Mouse (Mus musculus): ENCODE results near the gene Duoxa2. TPM values are rescaled to one million over a fixed set of nuclear protein-coding genes. Genes with fewer than 3 reads are reported as not detected.

Duoxa2 gene
- polyA plus RNA-seq, 1 experiment from 2014 or later = 0.19 TPM

DNA sequence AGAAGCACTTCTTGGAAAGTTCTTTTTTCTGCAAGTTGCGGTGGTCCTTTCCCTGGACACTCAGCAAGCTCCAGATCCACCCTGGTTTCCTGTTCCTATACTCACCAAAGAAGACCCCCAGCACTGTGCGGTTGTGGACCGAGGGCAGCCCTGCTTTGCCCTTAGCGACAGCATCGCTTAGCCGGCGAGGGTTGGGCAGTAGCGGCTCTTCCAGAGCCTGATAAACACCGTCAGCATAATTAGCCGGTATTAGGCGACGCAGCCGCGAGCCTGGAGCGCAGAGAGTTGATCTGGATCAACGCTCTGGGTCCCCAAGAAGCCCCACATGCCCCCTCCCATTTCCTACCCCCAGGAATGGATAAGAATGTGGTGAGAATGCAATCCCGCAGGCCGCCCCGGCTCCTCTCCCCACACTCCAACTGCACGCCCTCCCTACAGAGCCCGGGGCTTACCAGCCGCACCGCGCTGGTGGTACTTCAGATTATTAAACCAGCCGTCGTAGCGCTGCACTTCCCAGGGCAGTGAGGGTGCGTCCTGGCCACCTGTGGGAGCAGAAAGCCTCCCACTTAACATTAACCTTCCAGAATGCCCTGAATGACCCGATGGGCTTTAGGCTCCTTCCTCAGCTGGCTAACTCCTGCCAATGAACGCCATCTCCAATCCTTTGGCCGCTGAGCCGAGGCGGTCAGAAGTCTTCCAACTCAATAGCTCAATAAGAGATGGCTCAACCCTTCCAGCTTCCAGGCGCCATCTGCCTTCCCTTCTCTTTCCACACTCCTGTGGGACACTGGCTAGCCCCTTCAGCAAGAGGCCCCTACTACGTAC lies 1.2 kb upstream of the Duoxa2 start:
- Histone ChIP-seq H3K27me3 (ENCODE audit: control insufficient read depth, insufficient read depth, low read depth, low read length) (peaks cover 56% of the 10 kb centered on the region), H3K4me1 (ENCODE audit: control insufficient read depth, insufficient read depth, low read length) (peaks cover 35% of the 10 kb centered on the region), H3K36me3 (ENCODE audit: control insufficient read depth, insufficient read depth, low read length) (no peaks in the 10 kb centered on the region), H3K4me2 (ENCODE audit: low read length) (peak overlapping the region; percentile 33), H3K9ac (ENCODE audit: low read depth, low read length) (no peak overlapping the region), H3K4me3 (ENCODE audit: low read depth, low read length) (peak overlapping the region; percentile 18; the same call in 1 of the 2 replicates), H3K27ac (ENCODE audit: low read length) (no peak overlapping the region), H3K9me3 (replicated peaks; ENCODE audit: control insufficient read depth, low read length, poor library complexity, severe bottlenecking) (no peaks in the 10 kb centered on the region)
- no peak for ATAC-seq
- under 1% methylated on average over 35 of the region's 35 CpGs for WGBS

DNA sequence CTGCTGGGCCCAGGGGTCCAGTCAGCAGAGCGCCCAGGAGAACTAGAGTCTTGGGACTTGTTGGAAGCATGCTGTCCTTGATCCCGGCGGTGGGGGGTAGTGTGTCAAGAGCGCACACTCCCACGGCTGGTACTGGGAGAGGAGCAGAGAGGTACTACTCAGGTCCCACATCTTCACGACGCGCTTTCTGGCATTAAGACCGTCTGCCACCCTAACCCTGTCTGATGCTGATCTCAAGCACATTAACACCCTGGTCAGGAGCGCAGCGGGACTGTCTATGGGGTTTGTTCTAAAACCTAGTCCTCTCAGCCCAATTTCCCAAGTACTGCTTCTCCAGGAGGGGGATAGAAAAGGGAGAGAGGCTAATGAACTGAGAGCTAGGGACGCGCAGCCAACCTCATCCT lies 602 bp upstream of the Duoxa2 start, which contains the start of gene Duox2:
Gene Duox2 (minus strand): TSS at position 354 of the 404 bp plus-strand sequence.
- no peaks in the 10 kb centered on the region for H3K36me3 ChIP-seq (ENCODE audit: control insufficient read depth, insufficient read depth, low read length)
- no peak within 1 kb of the TSS for H3K27ac ChIP-seq (ENCODE audit: low read length)
- H3K4me3 ChIP-seq (ENCODE audit: low read depth, low read length) = peak within 1 kb of the TSS; percentile 33
- 2% methylated on average over 13 of the region's 13 CpGs for WGBS
- peaks cover 36% of the 10 kb centered on the region for H3K4me1 ChIP-seq (ENCODE audit: control insufficient read depth, insufficient read depth, low read length)
- H3K9me3 ChIP-seq (replicated peaks; ENCODE audit: control insufficient read depth, low read length, poor library complexity, severe bottlenecking) = no peaks in the 10 kb centered on the region
- 0 out of 2 replicates have a peak within 1 kb of the TSS, but pooled peaks have one; percentile 11 for H3K9ac ChIP-seq (ENCODE audit: low read depth, low read length)
- peaks cover 60% of the 10 kb centered on the region for H3K27me3 ChIP-seq (ENCODE audit: control insufficient read depth, insufficient read depth, low read depth, low read length)
- H3K4me2 ChIP-seq (ENCODE audit: low read length) = peak within 1 kb of the TSS; percentile 57
- no peak for ATAC-seq

DNA sequence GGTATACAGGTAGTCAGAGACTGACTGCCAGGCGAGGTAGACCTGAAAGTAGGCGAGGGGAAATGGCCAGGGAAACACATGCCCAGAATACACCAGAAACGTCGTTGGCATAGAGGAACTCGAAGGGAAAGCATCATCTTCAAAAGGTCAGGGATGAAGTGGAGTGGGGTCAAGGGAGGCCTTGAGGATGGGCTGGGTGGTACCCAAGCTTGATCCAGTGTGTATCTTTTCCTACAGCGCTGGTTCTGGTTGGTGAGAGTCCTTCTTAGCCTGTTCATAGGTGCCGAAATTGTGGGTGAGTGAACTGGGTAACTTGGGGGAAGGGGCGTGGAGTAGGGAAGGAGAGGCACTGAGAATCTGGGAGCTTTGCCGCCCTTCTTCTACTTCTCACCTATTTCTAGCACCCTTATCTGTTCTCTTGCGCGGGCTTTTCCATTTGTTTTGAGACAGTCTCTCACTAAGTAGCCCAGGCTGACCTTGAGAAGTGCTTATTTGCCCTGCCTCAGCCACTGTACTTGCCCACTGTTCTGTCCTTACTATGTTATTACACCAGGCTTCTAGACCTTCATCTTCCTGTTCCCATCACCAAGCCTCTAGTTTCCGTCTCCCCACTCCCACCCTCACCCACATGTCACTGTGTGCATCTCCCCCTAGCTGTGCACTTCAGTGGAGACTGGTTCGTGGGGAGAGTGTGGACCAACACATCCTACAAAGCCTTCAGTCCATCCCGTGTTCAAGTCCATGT lies 1.4 kb downstream of the Duoxa2 start:
- H3K36me3 ChIP-seq (ENCODE audit: control insufficient read depth, insufficient read depth, low read length) = no peaks in the 10 kb centered on the region
- H3K4me3 ChIP-seq (ENCODE audit: low read depth, low read length) = no peak overlapping the region
- H3K4me1 ChIP-seq (ENCODE audit: control insufficient read depth, insufficient read depth, low read length) = peaks cover 36% of the 10 kb centered on the region
- no peak overlapping the region for H3K9ac ChIP-seq (ENCODE audit: low read depth, low read length)
- H3K27me3 ChIP-seq (ENCODE audit: control insufficient read depth, insufficient read depth, low read depth, low read length) = peaks cover 51% of the 10 kb centered on the region
- no peaks in the 10 kb centered on the region for H3K9me3 ChIP-seq (replicated peaks; ENCODE audit: control insufficient read depth, low read length, poor library complexity, severe bottlenecking)
- no peak overlapping the region for H3K27ac ChIP-seq (ENCODE audit: low read length)
- WGBS = 9% methylated on average over 14 of the region's 14 CpGs
- H3K4me2 ChIP-seq (ENCODE audit: low read length) = no peak overlapping the region
- ATAC-seq = no peak

DNA sequence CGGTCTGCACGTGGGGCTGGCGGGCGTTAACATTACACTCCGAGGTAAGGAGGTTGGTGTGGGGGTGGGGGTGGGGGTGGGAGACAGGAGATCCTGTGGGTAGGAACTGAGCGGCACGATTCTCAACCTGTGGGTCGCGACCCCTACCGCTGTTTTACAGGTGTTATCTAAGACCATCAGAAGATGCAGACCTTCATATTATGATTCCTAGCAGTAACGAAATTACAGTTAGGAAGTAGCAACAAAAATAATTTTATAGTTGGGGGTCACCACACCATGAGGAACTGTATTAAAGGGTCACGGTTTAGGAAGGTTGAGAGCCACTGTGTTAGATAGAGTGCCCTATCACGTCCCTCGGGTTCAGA lies 1.9 kb downstream of the Duoxa2 start:
- Histone ChIP-seq H3K27me3 (ENCODE audit: control insufficient read depth, insufficient read depth, low read depth, low read length) (peaks cover 46% of the 10 kb centered on the region), H3K4me2 (ENCODE audit: low read length) (peak overlapping the region; percentile 93), H3K9ac (ENCODE audit: low read depth, low read length) (no peak overlapping the region), H3K36me3 (ENCODE audit: control insufficient read depth, insufficient read depth, low read length) (no peaks in the 10 kb centered on the region), H3K4me1 (ENCODE audit: control insufficient read depth, insufficient read depth, low read length) (peaks cover 36% of the 10 kb centered on the region), H3K27ac (ENCODE audit: low read length) (no peak overlapping the region), H3K9me3 (replicated peaks; ENCODE audit: control insufficient read depth, low read length, poor library complexity, severe bottlenecking) (no peaks in the 10 kb centered on the region), H3K4me3 (ENCODE audit: low read depth, low read length) (peak overlapping the region; percentile 46)
- 5% methylated on average over 14 of the region's 14 CpGs for WGBS
- no peak for ATAC-seq

DNA sequence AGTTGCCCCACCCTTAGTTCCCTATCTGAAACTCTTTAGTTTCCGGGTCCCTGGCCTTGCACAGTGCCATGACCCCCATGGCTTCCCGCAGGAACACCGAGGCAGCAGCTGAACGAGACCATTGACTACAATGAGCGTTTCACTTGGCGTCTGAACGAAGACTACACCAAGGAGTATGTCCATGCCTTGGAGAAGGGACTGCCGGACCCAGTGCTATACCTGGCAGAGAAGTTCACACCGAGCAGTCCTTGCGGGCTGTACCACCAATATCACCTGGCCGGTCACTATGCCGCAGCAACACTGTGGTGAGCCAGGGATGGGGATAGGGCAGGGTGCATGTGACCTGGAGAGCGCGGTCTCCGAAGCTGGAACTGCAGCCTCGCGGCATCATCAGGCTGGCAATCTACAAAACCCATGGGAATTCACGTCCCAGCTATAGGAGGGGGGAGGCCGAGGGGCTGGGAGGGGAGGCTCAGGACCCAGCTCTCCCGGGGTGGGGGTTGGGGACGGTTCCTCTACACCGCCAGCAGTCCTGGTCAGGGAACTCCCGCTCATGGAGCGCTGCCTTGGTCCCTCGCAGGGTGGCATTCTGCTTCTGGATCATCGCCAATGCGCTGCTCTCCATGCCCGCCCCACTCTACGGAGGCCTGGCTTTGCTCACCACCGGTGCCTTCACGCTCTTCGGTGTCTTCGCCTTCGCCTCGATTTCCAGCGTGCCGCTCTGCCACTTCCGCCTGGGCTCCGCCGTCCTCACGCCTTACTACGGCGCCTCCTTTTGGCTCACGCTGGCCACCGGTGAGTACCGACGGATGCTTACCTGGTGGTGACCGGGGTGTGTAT lies 2.6 kb downstream of the Duoxa2 start:
- H3K36me3 ChIP-seq (ENCODE audit: control insufficient read depth, insufficient read depth, low read length) = no peaks in the 10 kb centered on the region
- H3K4me3 ChIP-seq (ENCODE audit: low read depth, low read length) = peak overlapping the region; percentile 46
- H3K9ac ChIP-seq (ENCODE audit: low read depth, low read length) = peak overlapping the region; percentile 67
- no peak overlapping the region for H3K27ac ChIP-seq (ENCODE audit: low read length)
- peak; percentile 68 for ATAC-seq
- peak overlapping the region; percentile 93 for H3K4me2 ChIP-seq (ENCODE audit: low read length)
- H3K27me3 ChIP-seq (ENCODE audit: control insufficient read depth, insufficient read depth, low read depth, low read length) = peaks cover 44% of the 10 kb centered on the region
- no peaks in the 10 kb centered on the region for H3K9me3 ChIP-seq (replicated peaks; ENCODE audit: control insufficient read depth, low read length, poor library complexity, severe bottlenecking)
- H3K4me1 ChIP-seq (ENCODE audit: control insufficient read depth, insufficient read depth, low read length) = peaks cover 34% of the 10 kb centered on the region
- 1% methylated on average over 48 of the region's 48 CpGs for WGBS

DNA sequence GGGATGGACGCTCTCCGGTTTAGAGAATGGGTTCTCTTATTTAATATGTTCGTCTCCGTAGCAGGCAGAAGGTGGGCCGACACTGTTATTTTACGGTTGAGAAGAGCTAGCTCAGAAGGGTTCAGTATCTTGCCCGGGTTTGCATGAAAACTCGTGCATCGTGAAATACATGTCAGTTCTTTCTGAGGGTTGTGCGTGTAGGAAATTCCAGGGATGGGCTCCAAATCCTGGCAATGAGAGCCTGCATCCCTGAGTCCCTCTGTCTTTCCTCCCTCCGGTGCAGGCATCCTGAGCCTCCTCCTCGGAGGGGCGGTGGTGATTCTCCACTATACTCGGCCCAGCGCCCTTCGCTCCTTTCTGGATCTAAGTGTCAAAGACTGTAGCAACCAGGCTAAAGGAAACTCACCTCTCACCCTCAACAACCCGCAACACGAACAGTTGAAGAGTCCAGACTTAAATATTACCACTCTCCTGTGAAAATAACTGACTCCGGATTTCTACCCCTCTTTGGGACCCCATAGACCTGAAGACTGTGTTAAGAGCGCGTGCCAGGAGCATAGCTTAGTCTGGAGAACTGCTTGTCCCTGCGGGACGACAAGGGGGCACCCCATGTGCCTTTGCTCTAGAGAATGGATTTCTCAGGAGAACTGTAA lies 3.3 kb downstream of the Duoxa2 start:
- WGBS = 5% methylated on average over 23 of the region's 23 CpGs
- H3K4me1 ChIP-seq (ENCODE audit: control insufficient read depth, insufficient read depth, low read length) = peaks cover 34% of the 10 kb centered on the region
- H3K4me3 ChIP-seq (ENCODE audit: low read depth, low read length) = peak overlapping the region; percentile 46
- H3K27me3 ChIP-seq (ENCODE audit: control insufficient read depth, insufficient read depth, low read depth, low read length) = peaks cover 41% of the 10 kb centered on the region
- no peak for ATAC-seq
- H3K4me2 ChIP-seq (ENCODE audit: low read length) = peak overlapping the region; percentile 93
- no peak overlapping the region for H3K27ac ChIP-seq (ENCODE audit: low read length)
- H3K9me3 ChIP-seq (replicated peaks; ENCODE audit: control insufficient read depth, low read length, poor library complexity, severe bottlenecking) = no peaks in the 10 kb centered on the region
- peak overlapping the region; percentile 67 for H3K9ac ChIP-seq (ENCODE audit: low read depth, low read length)
- H3K36me3 ChIP-seq (ENCODE audit: control insufficient read depth, insufficient read depth, low read length) = no peaks in the 10 kb centered on the region

DNA sequence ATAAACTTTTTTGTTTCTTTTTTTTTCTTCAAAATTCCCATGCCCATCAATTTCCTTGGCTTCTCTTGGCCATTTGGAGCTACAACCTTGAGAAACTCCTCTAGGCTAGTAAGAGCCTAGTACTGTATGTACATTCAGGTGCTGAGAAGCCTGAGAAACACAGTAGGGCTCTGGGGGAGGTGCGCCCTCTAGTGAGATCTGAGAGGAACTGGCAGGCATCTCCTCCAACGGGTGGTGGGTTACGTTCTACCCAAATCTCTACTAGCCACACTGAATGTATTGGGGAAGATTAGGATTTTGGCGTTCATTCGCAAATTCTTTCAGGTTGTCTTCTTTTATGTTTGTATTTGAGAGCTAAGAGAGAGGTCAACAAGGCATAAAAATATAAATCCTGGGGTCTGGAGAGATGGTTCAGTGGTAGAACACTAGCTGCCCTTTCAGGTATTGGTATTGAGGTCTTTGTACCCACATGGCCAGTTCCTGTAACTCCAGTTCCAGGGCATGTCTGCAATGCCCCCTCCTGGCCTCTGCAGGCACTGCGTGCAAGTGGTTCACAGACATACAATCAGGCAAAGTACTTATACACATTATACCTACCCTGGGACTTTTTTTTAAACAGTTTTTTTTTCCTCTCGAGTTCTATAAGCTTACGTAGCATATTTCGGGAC lies 4.0 kb downstream of the Duoxa2 start:
- no peaks in the 10 kb centered on the region for H3K36me3 ChIP-seq (ENCODE audit: control insufficient read depth, insufficient read depth, low read length)
- H3K4me2 ChIP-seq (ENCODE audit: low read length) = peak overlapping the region; percentile 93; the same call in 1 of the 2 replicates
- H3K27me3 ChIP-seq (ENCODE audit: control insufficient read depth, insufficient read depth, low read depth, low read length) = peaks cover 35% of the 10 kb centered on the region
- peak; percentile 66; the same call in 1 of the 2 replicates for ATAC-seq
- peaks cover 28% of the 10 kb centered on the region for H3K4me1 ChIP-seq (ENCODE audit: control insufficient read depth, insufficient read depth, low read length)
- 14% methylated on average over 9 of the region's 9 CpGs for WGBS
- H3K9ac ChIP-seq (ENCODE audit: low read depth, low read length) = no peak overlapping the region
- no peaks in the 10 kb centered on the region for H3K9me3 ChIP-seq (replicated peaks; ENCODE audit: control insufficient read depth, low read length, poor library complexity, severe bottlenecking)
- H3K27ac ChIP-seq (ENCODE audit: low read length) = no peak overlapping the region
- no peak overlapping the region for H3K4me3 ChIP-seq (ENCODE audit: low read depth, low read length)

DNA sequence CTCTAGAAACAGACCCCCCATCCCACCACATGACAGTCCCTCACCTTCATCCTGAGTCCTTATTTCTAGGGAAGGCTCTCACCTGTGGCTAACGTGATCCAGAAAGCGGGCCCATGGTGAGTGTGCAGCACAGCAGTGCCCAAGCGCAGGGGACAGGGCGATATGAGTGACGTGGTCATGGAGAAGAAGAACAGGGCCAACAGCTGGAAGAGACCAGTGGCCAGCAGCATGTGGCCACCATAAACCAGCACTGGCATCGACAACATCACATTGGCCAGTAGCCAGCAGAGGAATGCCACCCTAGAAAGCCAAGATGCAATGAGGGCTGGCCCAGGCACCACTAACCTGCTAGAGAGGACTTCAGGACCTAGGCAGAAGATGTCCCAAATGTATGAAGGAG lies 5.8 kb downstream of the Duoxa2 start:
- Histone ChIP-seq H3K4me3 (ENCODE audit: low read depth, low read length) (no peak overlapping the region), H3K9ac (ENCODE audit: low read depth, low read length) (no peak overlapping the region), H3K27me3 (ENCODE audit: control insufficient read depth, insufficient read depth, low read depth, low read length) (peaks cover 22% of the 10 kb centered on the region), H3K4me1 (ENCODE audit: control insufficient read depth, insufficient read depth, low read length) (peaks cover 16% of the 10 kb centered on the region; the same call in 1 of the 2 replicates), H3K4me2 (ENCODE audit: low read length) (no peak overlapping the region), H3K9me3 (replicated peaks; ENCODE audit: control insufficient read depth, low read length, poor library complexity, severe bottlenecking) (no peaks in the 10 kb centered on the region), H3K27ac (ENCODE audit: low read length) (no peak overlapping the region), H3K36me3 (ENCODE audit: control insufficient read depth, insufficient read depth, low read length) (no peaks in the 10 kb centered on the region)
- ATAC-seq = no peak
- WGBS = 94% methylated on average over 6 of the region's 6 CpGs
